Mouse (Mus musculus) activated CD4-positive, CD25-positive, alpha-beta regulatory T cell, adult 4 months (primary cell): ENCODE data around the gene Kbtbd7. TPM values are rescaled to one million over a fixed set of nuclear protein-coding genes. Genes with fewer than 3 reads are reported as not detected.
"Not testable (repeated sequence)": the region's sequence is repeated elsewhere in the genome, so short reads cannot be mapped to it uniquely, and the experiment has no call there.

Source experiments
- ATAC-seq: one replicate; pipeline ENCODE4 v1.8.0; 2017
- polyA plus RNA-seq, 2 experiments: library from polyadenylated mRNA; unstranded; fragments of 100-300 nt; shearing (Covaris generic); gene quantifications; one replicate each; pipeline ENCODE4 v1.2.1; 2017

Gene Kbtbd7
- polyA plus RNA-seq, 2 experiments from 2014 or later: 0.65 to 1.9 TPM

- ATAC-seq: peak; percentile 99
Measured at GRCm38 (mm10) chr14:79451681-79452590, 25.6 kb downstream of the Kbtbd7 start, which contains the start of gene Kbtbd6. TSS of gene Kbtbd6 (plus strand) at chr14:79451835.

GRCm38 (mm10) chr14:79452591-79452934 is 26.3 kb downstream of the Kbtbd7 start:
- ATAC-seq: not testable (repeated sequence)

- no peak for ATAC-seq
Measured at GRCm38 (mm10) chr14:79460401-79460800, 34.1 kb downstream of the Kbtbd7 start.

GRCm38 (mm10) chr14:79460988-79461387 is 34.7 kb downstream of the Kbtbd7 start:
- no peak for ATAC-seq

- ATAC-seq: no peak
Measured at GRCm38 (mm10) chr14:79465623-79466022, 39.3 kb downstream of the Kbtbd7 start.

GRCm38 (mm10) chr14:79467621-79468020 is 41.3 kb downstream of the Kbtbd7 start:
- ATAC-seq: no peak

GRCm38 (mm10) chr14:79473384-79473783 is 47.1 kb downstream of the Kbtbd7 start:
- ATAC-seq: no peak

Other genes with a start within 250 kb of the Kbtbd7 start
- gene Zfp957, start 179.1 kb upstream of the Kbtbd7 start, polyA plus RNA-seq: under 1 TPM in 1 of 2 experiments, not detected in 1; 0.12 TPM
- gene Rgcc, start 124.9 kb upstream of the Kbtbd7 start, polyA plus RNA-seq: 10 to 100 TPM; 27.5 to 38.3 TPM
- 10 to 100 TPM; 59.7 to 67.3 TPM for gene Naa16, start 35.7 kb upstream of the Kbtbd7 start, polyA plus RNA-seq
- gene Mtrf1, start 28.7 kb upstream of the Kbtbd7 start, polyA plus RNA-seq: 1 to 10 TPM; 6.2 to 7.5 TPM
- gene Kbtbd6, start 25.3 kb downstream of the Kbtbd7 start, polyA plus RNA-seq: under 1 TPM; 0.25 to 0.61 TPM
- gene Elf1, start 54.7 kb downstream of the Kbtbd7 start, polyA plus RNA-seq: 100 to 1,000 TPM; 122 to 145 TPM
- gene Wbp4, start 55.0 kb downstream of the Kbtbd7 start, polyA plus RNA-seq: 10 to 100 TPM; 25.7 to 32.5 TPM
- 100 to 1,000 TPM; 147 to 171 TPM for gene Sugt1, start 161.2 kb downstream of the Kbtbd7 start, polyA plus RNA-seq
- gene Cnmd, start 235.7 kb downstream of the Kbtbd7 start, polyA plus RNA-seq: not detected